Mouse (Mus musculus): ENCODE results near the gene Ltbp1. TPM values are rescaled to one million over a fixed set of nuclear protein-coding genes. Genes with fewer than 3 reads are reported as not detected.
"Not testable (repeated sequence)": the region's sequence is repeated elsewhere in the genome, so short reads cannot be mapped to it uniquely, and the experiment has no call there.

The Ltbp1 gene
- total RNA-seq, 2 experiments from 2014 or later, result 6.2 to 6.5 TPM

DNA sequence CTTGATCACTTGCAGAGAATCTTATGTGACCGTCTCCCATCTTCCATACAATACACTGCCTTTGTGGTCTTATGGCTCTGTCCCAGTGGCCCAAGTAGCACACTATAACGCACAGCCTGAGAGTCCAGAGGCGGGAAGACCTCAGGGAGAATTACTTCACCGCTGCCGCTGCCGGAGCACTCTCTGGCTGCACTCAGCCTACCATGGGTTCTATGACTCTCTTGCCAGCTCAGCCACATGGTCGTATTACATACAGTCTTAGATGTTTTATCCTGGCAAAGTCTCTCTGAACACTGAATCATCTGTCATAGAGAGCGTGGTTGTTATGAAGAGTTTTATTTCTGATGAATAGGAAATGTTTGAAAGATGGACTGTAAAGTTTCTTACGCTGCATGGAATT, 89.2 kb downstream of the Ltbp1 start:
- DNase-seq (ENCODE audit: extremely low spot score in 1 of 2, low spot score in 2 of 2), result no peak
- intact Hi-C loops (cut with DNase I), result no loop called here

DNA sequence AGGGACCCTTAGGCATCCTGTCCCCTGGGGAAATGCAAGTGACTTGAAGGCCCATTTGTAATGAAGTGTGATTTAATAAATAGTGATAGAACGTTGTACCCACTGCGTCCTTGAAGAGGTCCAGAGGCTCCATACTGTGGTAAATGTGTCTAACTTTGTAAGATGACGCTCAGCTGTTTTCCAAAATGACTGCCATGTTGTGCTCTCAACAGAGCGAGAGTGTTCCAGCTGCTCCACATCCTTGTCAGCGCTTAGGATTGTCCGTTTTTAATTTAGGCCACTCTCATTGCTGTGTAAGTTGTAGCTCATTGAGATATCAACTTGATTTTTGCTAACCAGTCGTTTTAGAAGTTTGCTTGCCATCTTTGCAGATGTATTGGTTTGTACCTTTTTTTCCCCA, 91.4 kb downstream of the Ltbp1 start:
- DNase-seq (ENCODE audit: extremely low spot score in 1 of 2, low spot score in 2 of 2), result no peak
- intact Hi-C loops (cut with DNase I), result no loop called here

DNA sequence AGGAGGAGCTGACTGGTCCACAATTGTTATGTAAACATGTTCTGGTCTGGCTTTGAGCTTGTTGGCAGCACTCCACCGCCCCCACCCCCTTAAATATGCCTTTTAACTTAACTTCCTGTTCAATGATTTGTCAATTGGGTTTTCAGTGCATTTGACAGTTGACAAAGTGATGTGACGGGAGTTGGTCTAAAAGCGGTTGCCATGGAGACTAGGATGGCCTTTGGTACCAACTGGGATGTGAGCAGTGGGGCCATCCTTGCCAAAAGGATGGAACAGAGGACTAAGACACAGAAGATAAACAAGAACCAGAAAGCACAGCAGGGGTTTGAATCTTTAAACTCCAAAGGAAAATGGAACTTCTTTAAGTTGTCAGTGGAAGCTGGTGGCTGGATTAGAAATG, 92.0 kb downstream of the Ltbp1 start:
- intact Hi-C loops (cut with DNase I), result no loop called here

DNA sequence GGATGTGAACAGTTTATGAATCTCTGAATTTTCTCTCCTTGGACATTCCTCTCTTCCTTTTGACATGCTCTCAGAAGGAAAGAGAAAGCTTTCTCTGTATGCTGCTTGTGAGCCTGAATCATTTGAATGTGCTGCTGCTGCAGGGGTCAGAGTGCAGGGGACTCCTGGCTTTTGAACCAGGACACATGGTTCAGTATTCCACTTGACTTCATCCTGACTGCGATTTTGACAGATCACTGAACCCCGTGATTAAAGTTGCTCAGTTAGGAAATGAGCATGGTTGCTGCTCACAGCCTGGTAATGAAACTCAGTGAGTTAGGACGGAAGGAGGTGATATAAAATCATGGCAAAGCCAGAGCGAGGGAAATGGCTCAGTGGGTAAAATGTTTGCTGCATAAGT, 95.8 kb downstream of the Ltbp1 start:
- no peak for DNase-seq (ENCODE audit: extremely low spot score in 1 of 2, low spot score in 2 of 2)
- intact Hi-C loops (cut with DNase I), result no loop called here

More for the DNA sequence above, 92.0 kb downstream of the Ltbp1 start:
- no peak for DNase-seq (ENCODE audit: extremely low spot score in 1 of 2, low spot score in 2 of 2)

DNA sequence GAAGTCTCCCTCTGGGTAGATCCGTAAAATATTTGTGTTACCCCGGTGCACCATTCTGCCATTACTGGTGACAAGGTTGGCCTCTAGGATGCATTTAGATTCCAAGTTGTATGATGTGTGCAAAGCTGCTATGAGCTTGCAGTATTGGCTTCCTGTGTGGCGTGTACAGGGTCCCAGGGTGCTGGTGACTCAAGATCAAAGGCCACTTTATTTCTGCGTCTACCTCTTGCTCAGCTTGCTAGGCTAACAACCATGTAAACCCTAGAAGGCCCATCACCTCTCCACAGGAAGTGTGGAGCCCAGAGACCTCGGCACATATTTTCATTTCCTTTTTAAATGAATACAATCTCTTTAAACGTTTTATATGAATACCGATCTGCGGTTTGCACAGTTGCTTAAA, 96.6 kb downstream of the Ltbp1 start:
- DNase-seq (ENCODE audit: extremely low spot score in 1 of 2, low spot score in 2 of 2), result no peak
- intact Hi-C loops (cut with DNase I), result no loop called here

DNA sequence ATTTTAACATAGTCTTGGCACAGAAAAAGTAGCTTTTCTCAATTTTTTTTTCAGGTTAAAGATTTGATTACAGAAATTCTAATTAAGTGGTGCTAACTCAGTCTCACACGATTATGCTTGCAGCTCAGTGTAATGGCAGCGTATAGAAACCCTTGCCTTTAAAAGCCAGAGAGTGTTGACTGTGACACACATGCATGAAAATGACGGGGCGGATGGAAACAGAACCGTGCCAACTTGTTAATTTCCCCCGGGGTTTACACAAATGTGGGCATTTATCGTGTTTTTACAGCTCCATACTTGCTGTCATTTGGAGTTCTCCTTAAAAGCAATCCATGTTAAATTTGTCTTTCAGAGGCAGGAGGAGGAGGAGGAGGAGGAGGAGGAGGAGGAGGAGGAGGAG, 102.0 kb downstream of the Ltbp1 start:
- intact Hi-C loops (cut with DNase I), result no loop called here
- no peak for DNase-seq (ENCODE audit: extremely low spot score in 1 of 2, low spot score in 2 of 2)

DNA sequence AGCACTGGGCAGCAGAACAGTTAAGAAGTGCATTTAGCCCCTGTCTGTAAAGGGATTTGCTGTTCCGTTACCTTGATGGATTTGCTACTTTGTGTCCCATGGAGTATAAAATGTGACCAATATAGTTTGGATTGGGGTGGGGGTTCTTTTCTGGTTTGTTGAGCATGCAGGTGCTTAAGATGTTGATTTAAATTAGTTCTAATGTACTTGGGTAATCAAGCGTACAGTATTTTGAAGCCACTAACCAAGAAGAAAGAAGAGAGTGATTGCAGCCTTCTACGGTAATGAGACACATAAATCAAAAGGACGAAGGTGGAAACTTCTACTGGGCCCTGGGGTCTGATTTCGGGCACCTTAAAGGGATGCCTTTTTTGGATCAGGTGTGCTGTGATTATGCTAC, 102.5 kb downstream of the Ltbp1 start:
- intact Hi-C loops (cut with DNase I), result no loop called here
- DNase-seq (ENCODE audit: extremely low spot score in 1 of 2, low spot score in 2 of 2), result no peak

DNA sequence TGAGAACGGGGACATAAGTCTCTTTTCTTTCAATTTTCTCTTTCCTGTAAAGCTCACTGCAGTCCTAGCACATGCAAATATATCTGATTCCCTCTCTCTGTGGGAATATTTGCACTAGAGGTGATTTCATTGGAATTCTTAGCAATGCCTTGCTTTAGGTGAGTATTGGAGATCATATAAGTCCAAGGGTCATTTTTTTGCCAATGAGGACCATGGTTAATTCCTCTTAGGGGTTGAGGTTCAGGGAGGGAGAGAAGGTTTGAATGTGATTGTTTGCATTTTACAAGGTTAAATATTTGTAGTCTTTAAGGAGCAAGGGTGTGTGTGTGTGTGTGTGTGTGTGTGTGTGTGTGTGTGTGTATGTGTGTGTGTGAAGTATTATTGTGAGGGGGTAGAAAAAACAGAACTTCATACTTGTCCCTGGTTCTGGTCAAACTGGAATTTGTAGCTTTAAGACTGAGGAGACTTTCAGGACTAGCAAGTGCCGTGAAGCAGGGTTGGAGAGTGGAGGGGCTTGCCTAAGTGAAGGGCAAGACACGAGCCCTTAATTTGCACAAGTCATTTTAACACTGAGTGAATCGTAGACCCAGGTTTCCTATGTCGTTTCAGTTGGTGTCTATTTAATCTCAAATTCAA, 103.8 kb downstream of the Ltbp1 start:
- no peak for DNase-seq (ENCODE audit: extremely low spot score in 1 of 2, low spot score in 2 of 2)
- intact Hi-C loops (cut with DNase I), result no loop called here

DNA sequence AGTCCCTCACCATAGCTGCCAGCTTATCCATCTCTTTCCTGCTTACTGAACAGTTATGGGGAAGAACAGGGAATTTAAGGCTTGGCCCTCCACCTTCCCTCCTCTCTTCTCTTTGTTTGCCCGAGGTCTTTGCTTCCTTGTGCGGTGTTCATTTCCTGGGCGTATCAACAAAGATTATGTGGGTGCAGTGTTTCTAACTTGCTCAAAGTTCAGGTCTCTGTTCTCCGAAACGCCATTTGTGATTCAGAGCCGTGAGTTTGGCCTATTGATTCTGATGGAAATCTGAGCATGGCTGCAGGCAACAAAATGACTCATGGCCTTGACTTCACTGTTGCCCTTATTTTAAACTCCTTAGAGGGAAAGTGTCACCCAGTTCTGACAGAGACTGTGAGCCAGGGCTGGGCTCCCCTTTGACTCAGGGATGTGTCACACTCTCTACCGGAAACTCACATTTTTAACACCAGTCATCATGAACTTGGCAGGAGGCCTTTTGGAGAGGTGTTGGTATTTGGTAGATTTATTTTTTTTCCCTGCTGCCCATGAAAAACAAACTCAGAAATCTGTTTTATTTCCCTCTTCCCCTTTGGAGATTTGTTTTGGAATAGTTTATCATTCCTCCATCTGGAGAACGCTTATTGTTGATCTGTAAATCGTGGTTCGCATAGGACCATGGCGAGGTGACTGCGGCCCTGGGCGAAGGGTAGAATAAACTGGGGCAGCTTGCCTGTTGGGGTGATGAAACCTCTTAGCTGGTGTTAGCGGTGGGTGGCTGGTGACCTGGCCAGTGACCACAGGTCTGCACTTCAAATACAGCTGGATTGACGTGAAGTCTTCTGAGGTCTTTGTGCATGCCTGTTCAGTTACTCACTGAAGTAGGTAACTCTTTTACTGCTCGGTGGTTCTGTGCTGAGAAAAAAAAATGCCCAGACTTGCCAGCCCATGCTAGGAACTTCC, 105.2 kb downstream of the Ltbp1 start:
- intact Hi-C loops (cut with DNase I), result no loop called here
- DNase-seq (ENCODE audit: extremely low spot score in 1 of 2, low spot score in 2 of 2), result no peak

DNA sequence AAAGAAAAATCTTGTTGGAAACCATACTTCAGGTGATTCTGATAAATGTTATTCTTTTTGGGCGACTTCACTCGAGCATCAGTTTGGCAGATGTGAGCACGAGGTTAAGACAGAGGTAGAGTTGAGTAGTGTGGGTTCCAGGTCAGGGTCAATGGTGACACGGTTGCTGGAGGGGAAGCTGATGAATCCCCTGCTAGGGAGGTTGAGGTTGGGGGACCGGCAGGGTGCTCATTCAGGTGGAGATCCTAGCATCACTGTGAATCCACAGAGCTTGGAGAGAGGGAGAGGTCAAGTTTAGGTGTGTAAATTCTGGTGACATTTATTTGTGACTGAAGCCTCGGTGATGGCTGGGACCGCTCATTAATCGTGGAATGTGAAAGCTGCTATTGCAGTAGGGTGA, 110.2 kb downstream of the Ltbp1 start:
- no peak for DNase-seq (ENCODE audit: extremely low spot score in 1 of 2, low spot score in 2 of 2)
- intact Hi-C loops (cut with DNase I), result no loop called here

DNA sequence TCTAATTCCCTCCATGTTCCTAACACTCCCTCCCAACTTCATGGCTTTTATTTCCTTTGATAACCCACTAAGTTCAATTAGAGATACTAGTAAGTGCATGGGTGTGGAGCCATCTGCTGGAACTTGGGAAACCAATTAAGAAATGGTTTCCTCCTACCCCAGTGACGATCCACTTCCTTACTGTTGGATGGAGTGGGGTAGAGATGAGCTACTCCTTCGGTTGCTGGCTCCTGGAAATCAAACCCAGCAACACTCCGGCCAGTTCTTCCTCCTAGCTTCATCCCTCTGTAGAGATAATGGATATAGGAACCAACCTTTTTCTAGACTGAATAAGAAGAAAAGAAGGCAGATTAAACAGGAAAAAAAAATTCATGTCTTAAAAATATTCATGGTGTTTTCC, 113.5 kb downstream of the Ltbp1 start:
- DNase-seq (ENCODE audit: extremely low spot score in 1 of 2, low spot score in 2 of 2), result no peak
- intact Hi-C loops (cut with DNase I), result no loop called here

DNA sequence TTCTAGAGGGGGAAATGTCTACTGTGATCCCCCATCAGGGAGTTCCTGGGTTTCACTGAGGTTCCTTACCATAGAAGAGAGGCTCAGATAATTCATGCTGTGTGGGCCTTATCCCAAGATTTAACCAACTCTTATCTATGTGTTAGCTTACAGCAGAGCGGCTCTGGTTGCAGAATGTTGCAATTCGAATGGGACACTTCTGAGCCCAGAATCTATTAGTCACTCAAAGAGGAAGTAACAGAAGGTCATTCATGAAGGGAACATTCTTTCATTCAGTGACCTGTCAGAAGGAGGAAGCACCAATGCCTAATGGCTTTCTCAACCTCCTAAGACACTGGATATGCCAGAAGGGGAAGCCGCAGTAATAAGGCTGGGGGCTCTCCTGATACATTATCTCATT, 114.1 kb downstream of the Ltbp1 start:
- intact Hi-C loops (cut with DNase I), result no loop called here
- DNase-seq (ENCODE audit: extremely low spot score in 1 of 2, low spot score in 2 of 2), result no peak

DNA sequence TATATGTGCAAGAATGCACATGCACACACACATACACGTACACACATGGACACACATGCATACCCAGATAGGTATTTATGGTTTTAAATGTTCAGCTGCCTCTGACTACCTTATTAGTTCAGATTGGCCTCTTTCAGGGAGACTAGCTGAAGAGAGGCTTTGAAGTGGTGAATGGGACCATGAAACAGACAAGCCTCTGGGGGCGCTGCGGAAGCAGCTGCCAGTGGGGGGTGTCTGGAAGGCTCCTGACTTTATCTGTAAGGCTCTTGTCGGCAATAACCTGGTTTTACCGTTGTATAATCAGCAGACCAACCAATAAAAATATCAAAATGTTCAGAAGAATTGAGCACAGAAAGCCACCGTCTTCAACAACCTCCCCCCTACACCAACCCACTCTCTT, 114.7 kb downstream of the Ltbp1 start:
- intact Hi-C loops (cut with DNase I), result no loop called here
- DNase-seq (ENCODE audit: extremely low spot score in 1 of 2, low spot score in 2 of 2), result no peak

DNA sequence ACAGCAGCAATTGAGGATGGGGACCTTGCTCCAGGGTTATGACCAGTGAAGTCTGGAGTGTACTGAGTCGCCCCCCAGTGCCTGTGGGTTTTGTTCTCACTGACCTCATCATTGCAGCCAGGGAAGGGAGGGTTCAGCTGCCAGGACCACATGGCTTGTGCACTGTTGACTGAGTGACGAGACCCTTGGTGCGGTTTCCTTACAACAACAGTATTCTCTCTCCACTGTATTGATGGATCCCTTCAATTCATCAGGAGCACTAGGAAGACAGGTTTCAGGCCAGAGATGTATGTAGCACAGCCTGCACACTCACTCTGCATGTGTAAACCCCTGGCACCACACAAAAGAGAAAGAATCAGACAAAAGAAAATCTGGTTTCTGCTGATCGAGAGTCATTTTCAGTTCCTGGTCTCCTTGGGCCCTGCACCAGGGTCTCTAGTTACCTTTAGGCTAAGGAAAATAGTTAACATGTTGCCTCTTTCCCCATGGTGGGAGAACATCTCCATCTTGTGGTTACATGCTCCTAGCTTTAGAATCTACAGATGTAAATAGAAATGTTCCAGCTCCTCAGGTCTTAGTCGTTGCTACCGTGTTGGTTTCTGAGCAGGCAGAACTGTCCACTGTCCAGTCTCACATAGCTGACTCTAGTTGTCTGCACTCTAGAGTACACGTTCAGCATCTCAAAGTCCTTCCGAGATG, 117.4 kb downstream of the Ltbp1 start:
- intact Hi-C loops (cut with DNase I), result no loop called here
- DNase-seq (ENCODE audit: extremely low spot score in 1 of 2, low spot score in 2 of 2), result no peak

DNA sequence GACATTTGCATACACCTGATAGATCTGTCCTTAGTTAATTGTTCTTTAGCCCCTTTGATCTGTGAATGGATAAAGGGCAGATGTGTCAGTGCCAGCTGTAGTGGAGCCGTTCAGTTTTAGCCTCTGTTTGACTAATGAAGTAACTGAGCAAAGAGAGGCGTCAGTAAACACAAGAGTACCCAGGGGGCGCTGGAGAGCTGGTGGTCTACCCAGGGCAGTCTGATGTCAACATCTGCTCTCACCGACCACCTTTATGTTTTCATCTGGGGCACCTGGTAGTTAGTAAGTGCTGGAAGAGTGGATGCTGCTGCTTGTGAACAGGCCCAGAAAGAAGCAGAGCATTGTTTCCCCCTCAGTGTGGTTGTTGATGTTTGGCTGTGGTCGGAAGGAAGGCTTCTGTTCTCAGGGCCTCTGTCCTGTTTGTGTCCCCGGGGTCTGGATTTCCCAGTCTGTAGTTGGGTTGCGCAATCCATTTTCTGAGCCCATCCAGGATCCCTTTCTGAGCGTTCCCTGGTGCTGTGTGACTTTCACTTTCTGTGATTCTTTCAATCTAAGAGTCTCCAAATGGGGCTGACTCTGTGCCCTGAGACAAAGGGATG, 123.1 kb downstream of the Ltbp1 start:
- DNase-seq (ENCODE audit: extremely low spot score in 1 of 2, low spot score in 2 of 2), result peak in 1 of 2 experiments; percentile 50
- intact Hi-C loops (cut with DNase I), result no loop called here

DNA sequence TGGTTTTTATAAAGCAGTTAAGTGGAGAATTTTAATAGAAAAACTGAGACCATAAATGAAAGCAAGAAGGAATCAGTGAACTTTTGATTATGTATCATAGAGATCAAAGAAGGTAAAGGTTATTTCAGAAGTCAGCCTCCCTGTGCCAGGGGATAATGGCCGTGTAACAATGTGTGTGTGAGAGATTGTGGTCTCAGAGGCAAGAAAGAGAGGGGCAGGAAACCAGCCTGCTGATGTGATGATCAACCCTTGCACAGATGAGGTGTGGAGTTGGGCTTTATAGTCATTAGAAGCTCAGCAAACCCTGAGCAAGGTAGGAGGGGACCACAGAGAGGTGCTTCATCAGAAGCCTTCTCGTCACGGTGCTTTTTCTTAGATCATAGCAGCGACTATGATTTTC, 128.6 kb downstream of the Ltbp1 start:
- DNase-seq (ENCODE audit: extremely low spot score in 1 of 2, low spot score in 2 of 2), result no peak
- intact Hi-C loops (cut with DNase I), result no loop called here

DNA sequence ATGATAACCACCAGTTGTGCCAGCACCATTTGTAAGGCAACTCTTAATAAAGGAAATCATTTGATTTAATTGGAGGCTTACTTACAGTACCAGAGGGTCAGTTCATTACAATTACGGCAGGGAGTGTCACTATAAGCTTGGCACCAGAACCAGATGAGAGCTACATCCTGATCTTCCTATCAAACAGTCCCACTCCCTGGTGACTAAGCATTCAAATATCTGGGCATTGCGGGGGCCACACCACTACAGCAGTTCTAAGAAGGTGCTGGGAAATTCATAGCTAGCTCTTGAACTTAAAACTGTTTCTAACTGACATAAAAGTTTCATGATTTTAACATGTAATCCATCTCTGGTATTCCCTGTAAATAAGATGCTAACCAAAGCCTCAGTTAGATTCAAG, 134.4 kb downstream of the Ltbp1 start:
- intact Hi-C loops (cut with DNase I), result no loop called here

DNA sequence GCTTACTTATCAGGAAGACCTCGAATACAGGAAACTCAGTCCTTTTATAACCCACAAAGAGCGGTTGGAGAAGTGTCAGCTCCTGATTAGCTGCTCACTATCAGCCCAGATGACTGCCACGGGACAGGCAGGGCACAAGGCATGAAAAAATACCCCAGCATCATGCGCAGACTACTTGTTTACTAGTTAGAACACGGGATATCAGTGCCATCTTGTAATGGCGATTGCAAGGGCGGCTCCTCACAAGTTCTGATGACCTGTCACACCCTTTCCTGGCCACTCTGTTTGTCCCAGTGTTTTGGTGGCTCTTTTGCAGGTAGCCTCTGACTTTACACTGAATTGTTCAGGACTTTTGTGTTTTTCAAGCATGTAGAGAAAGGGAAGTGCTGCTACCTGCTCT, 137.5 kb downstream of the Ltbp1 start:
- DNase-seq (ENCODE audit: extremely low spot score in 1 of 2, low spot score in 2 of 2); intact Hi-C loops (cut with DNase I): not testable (repeated sequence)

More for the DNA sequence above, 134.4 kb downstream of the Ltbp1 start:
- no peak for DNase-seq (ENCODE audit: extremely low spot score in 1 of 2, low spot score in 2 of 2)

DNA sequence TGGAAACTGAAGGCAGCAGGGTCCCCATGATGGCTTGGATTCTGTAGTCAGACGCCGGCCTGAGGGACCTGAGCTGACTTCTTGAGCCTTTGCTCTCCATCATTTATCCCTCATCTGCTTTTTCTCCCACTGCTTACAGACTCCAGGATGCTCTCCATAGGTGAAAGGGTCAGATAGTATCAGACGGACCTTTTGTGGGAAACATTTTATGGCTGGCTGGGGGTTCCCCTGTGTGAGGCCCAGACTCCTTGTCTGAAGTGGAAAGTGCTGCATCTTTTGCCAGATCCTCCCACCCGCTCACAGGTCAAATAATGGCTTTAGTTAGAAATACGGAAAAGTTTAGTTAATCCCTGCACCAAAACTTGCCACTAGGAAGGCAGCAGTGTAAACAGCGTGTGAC, 138.6 kb downstream of the Ltbp1 start:
- no peak for DNase-seq (ENCODE audit: extremely low spot score in 1 of 2, low spot score in 2 of 2)
- intact Hi-C loops (cut with DNase I), result no loop called here

Data from left cerebral cortex, postnatal 10 days (tissue).